Mouse (Mus musculus) embryonic facial prominence, embryonic 10.5 days (tissue): ENCODE measurements at regions not wholly inside any gene's neighbourhood (a gene's known extent, or its start where the extent isn't known, plus 50 kb on each side); places are given as distances from the start of the nearest gene placed in this dataset.

ENCODE experiments used
- DNase-seq: peaks from one replicate; pipeline ENCODE4 v3.0.0-alpha.2; 2017; ENCODE audit warnings: low spot score
- H3K27ac ChIP-seq: fragments of 300-500 bp; sonication (generic); replicated peaks from 2 replicates; pipeline ENCODE4 v1.5.1; 2016; ENCODE audit warnings: mild to moderate bottlenecking
- H3K27me3 ChIP-seq: fragments of 300-500 bp; sonication (generic); replicated peaks from 2 replicates; pipeline ENCODE4 v1.6.1; 2016; ENCODE audit warnings: low read depth, mild to moderate bottlenecking; ENCODE audit not compliant: poor library complexity, severe bottlenecking
- H3K36me3 ChIP-seq: fragments of 300-500 bp; sonication (generic); replicated peaks from 2 replicates; pipeline ENCODE4 v1.6.1; 2016; ENCODE audit warnings: mild to moderate bottlenecking, moderate library complexity
- H3K4me1 ChIP-seq: fragments of 300-500 bp; sonication (generic); 2 replicates; pipeline ENCODE4 v1.6.1; 2016
- H3K4me3 ChIP-seq: fragments of 300-500 bp; sonication (generic); 2 replicates; pipeline ENCODE4 v1.5.1; 2016; ENCODE audit warnings: mild to moderate bottlenecking, moderate library complexity
- H3K9me3 ChIP-seq: fragments of 300-500 bp; sonication (generic); 2 replicates; pipeline ENCODE4 v1.6.1; 2016; ENCODE audit warnings: mild to moderate bottlenecking
- WGBS: fragments of 180-500 bp; shearing (Covaris S2); methylation state at CpG from one replicate; pipeline ENCODE4 v1.1.7; 2016; 5-methylcytosine and 5-hydroxymethylcytosine counted together

DNA sequence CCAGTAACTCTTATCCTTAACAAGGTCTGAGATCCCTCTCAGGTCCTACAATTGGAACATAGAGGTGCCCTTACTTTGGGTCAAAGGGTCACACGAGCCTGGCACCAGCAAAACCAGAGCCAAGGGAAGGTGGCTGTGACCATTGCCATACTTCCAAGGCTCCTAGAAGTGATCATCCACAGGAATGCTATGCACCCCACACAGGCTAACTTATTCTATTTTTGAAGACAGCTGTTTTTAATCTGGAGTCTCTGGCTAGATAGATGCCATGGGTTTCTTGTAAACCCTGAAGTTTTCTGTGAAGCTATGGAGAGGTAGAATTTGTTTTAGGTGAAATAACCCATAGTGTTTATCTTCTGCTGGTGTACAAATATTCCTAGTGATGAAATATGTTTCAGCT lies 172.5 kb upstream of the Mctp2 start:
- WGBS: 66% methylated on average over 1 of the region's 1 CpGs
- DNase-seq: no peak
- H3K4me1 ChIP-seq: peaks cover 17% of the 10 kb centered on the region
- no peaks in the 10 kb centered on the region for H3K9me3 ChIP-seq
- peak overlapping the region; percentile 24; the same call in 1 of the 2 replicates for H3K27ac ChIP-seq
- no peaks in the 10 kb centered on the region for H3K36me3 ChIP-seq
- no peaks in the 10 kb centered on the region for H3K27me3 ChIP-seq
- no peak overlapping the region for H3K4me3 ChIP-seq

DNA sequence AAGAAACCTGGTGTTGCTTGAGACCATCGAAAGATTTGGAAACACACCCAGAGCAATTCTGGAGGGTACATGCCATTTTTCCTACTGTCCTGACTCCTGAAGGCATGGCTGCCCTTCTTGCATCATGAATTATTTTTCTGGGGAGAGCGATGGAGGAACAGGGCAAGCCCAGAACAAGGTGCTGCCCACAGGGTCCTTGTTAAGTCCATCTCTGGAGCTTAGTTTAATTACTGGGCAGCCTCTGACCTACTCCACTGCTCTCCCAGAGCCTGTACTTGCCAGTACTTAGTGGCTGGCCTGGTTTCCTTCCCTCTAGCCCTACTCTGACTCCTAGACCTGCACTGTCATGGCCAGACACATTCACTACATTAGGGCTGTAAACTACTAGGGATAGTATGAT lies 174.9 kb upstream of the Mctp2 start:
- peak overlapping the region; percentile 73 for H3K27ac ChIP-seq
- H3K27me3 ChIP-seq: no peaks in the 10 kb centered on the region
- peaks cover 17% of the 10 kb centered on the region for H3K4me1 ChIP-seq
- 82% methylated on average over 2 of the region's 2 CpGs for WGBS
- H3K36me3 ChIP-seq: no peaks in the 10 kb centered on the region
- H3K4me3 ChIP-seq: no peak overlapping the region
- no peak for DNase-seq
- H3K9me3 ChIP-seq: no peaks in the 10 kb centered on the region

DNA sequence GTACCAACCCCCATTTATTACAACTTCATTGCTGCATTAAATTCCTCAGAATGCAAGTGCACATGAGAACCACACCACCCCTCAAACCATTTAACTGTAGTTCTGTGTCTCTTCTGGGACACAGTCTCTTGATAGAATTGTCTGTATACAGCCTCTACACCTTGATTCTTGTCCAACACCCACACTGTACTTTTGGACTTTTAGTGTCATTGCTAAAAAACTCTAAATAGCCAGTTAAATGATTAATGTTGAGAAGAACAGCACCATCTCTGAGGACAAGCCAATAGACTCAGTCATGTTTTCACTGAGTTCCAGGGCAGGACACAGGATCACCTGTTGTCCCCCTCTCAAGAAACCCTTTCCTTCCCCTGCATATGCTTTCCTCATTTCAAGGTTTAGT lies 183.8 kb upstream of the Mctp2 start:
- no peak overlapping the region for H3K4me3 ChIP-seq
- no peaks in the 10 kb centered on the region for H3K36me3 ChIP-seq
- H3K9me3 ChIP-seq: no peaks in the 10 kb centered on the region
- no peak for DNase-seq
- no peaks in the 10 kb centered on the region for H3K27me3 ChIP-seq
- H3K4me1 ChIP-seq: no peaks in the 10 kb centered on the region
- H3K27ac ChIP-seq: no peak overlapping the region

DNA sequence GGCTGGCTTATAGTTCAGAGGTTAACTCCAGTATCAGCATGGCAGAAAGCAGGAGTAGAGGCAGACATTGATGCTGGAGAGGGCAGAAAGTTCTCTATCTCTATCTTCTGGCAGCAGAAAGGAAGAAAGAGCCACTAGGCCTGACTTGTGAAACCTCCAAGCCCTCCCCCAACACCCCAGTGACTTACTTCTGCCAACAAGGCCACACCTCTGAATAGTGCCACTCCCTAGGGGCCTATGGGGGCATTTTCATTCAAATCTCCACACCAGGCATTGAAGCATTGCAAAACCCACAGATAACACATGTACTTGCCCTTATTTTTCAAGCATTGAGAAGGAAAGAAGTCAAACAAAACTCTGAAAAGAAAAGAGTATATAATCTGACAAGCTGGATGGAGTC lies 186.9 kb upstream of the Mctp2 start:
- H3K27me3 ChIP-seq: no peaks in the 10 kb centered on the region
- no peak for DNase-seq
- H3K36me3 ChIP-seq: no peaks in the 10 kb centered on the region

DNA sequence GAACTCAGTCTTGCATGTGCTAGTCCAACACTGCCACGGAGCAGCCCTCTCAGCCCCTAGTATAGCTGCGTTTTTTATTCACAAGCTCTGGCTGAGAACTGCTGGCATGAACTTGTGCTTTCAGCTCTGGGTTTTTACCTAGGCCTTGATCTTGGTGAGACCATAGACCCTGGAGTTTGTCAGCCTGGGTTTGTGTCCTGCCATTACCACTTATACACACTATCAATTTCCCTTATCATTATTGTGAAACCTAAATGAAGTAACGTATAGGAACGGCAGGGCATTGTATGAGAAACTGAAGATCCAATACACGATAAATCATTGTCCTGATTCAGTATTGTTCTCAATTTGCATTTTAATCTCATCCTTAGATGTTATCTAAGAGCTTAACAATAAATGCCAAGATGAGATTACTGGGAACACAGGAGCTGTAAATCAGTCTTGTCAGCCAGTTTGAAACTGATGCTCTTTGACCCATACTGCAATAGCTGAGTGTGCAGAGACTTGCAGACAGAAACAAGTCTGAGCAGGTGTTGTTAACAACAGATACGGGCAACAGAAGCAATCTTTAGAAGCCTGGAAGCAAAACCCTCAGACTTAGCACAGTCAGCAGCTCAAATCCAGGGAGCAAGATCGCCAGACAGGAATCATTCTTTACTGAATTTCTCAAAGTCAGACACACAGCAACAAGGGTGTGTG lies 190.7 kb upstream of the Mctp2 start:
- no peak overlapping the region for H3K4me3 ChIP-seq
- no peak for DNase-seq
- no peaks in the 10 kb centered on the region for H3K9me3 ChIP-seq
- WGBS: 74% methylated on average over 7 of the region's 7 CpGs
- H3K4me1 ChIP-seq: peaks cover 27% of the 10 kb centered on the region
- no peaks in the 10 kb centered on the region for H3K36me3 ChIP-seq
- no peaks in the 10 kb centered on the region for H3K27me3 ChIP-seq
- 0 out of 2 replicates have a peak overlapping the region, but pooled peaks have one; percentile 24 for H3K27ac ChIP-seq

More for the DNA sequence above, 186.9 kb upstream of the Mctp2 start:
- Histone ChIP-seq H3K27ac (no peak overlapping the region), H3K9me3 (no peaks in the 10 kb centered on the region), H3K4me3 (no peak overlapping the region), H3K4me1 (peaks cover 11% of the 10 kb centered on the region; the same call in 1 of the 2 replicates)

DNA sequence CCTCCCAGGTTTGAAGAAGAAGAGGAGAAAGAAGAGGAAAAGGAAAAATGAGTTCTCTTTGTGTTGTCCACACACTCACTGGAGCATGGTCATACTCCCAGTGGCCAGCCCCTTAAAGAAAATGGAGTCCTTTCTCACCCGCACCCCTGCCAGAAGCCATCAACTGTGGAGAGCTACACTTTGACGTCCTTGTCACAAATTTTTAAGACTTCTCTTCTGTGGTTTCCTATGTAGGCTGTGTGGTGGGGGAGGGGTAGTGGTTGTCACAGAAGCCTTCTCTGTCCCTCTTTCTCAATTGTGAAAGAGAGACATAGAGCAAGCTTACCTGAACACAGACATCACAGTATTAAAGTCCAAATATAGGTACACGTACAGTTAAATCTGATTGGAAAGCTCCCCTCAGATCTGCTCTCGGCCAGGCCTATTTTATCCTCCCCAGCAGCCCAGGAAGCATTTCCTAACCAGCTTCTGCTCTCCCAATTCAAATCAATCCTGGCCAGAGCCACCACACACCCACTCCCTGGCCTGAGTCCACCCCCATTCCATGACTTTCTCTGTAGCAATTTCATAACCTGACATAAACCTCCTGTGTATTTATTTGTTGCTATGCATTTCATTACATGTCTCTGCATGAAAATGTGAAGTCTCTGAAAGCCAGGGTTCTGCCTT lies 192.3 kb upstream of the Mctp2 start:
- Histone ChIP-seq H3K27me3 (no peaks in the 10 kb centered on the region), H3K9me3 (no peaks in the 10 kb centered on the region), H3K36me3 (no peaks in the 10 kb centered on the region), H3K27ac (0 out of 2 replicates have a peak overlapping the region, but pooled peaks have one; percentile 12), H3K4me3 (no peak overlapping the region), H3K4me1 (peaks cover 31% of the 10 kb centered on the region)
- DNase-seq: no peak
- 74% methylated on average over 4 of the region's 4 CpGs for WGBS

DNA sequence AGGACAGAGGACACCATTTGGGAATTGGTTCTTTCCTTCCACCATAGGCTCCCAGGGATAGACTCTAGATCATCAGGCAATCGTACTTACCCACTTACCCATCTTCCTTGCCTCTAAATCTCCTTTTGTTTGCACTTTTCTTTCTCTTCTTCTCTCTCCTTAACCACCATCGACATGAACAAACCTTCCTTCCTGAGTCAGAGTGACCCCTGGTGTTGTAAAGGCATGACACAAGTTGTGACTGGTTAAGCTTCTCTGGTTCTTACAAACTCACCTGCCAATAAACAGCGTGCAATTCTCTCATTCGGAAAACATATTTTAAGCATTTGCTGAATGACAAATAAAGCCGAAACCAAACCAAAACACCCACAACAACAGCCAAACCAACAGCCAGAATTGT lies 193.4 kb upstream of the Mctp2 start:
- no peak for DNase-seq
- H3K4me1 ChIP-seq: peaks cover 40% of the 10 kb centered on the region
- no peak overlapping the region for H3K4me3 ChIP-seq
- H3K36me3 ChIP-seq: no peaks in the 10 kb centered on the region
- no peaks in the 10 kb centered on the region for H3K27me3 ChIP-seq
- no peak overlapping the region for H3K27ac ChIP-seq
- no peaks in the 10 kb centered on the region for H3K9me3 ChIP-seq
- WGBS: 83% methylated on average over 5 of the region's 5 CpGs

DNA sequence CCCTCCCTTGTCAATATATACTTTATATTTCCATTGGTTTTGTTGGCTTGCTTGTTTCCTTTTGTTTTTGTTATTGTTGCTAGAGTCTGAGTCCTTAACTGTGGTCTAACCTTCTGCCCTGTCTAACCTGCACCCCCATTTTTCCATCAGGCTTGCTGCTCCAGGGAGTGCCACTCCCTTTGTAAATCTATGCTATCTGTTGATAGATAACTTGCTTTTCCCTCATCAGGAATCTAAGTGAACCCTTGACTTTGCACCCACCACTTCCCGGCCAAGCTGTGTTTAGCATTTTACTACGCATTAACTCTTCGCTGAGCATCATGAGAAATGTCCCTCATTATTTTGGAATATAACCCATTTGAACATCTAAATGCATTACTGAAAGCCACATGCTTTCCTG lies 193.8 kb upstream of the Mctp2 start:
- Histone ChIP-seq H3K9me3 (no peaks in the 10 kb centered on the region), H3K27me3 (no peaks in the 10 kb centered on the region), H3K27ac (no peak overlapping the region), H3K4me1 (peaks cover 40% of the 10 kb centered on the region), H3K4me3 (no peak overlapping the region), H3K36me3 (no peaks in the 10 kb centered on the region)
- DNase-seq: no peak
- 83% methylated on average over 3 of the region's 3 CpGs for WGBS

DNA sequence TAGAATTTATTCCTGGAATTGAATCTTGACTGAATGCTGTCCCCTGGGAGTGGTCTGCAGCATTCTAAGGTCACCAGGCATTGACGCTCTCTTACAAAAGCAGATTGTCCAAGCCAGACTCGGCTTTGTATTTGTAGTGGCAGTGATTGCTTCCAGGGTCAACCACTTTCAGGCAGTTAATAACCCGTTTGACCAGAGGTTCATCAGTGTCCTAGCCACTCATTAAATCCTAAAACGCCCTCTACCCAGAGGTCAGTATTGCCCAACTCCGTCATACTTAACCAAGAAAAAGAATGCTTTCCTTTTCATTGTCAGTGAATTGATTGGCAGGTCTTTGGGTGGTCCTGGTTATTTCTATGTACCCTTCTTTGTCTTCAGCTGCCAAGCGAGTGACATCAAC lies 194.6 kb upstream of the Mctp2 start:
- WGBS: 36% methylated on average over 6 of the region's 6 CpGs
- Histone ChIP-seq H3K27ac (no peak overlapping the region), H3K36me3 (no peaks in the 10 kb centered on the region), H3K9me3 (no peaks in the 10 kb centered on the region), H3K4me1 (peaks cover 48% of the 10 kb centered on the region), H3K4me3 (no peak overlapping the region), H3K27me3 (no peaks in the 10 kb centered on the region)
- DNase-seq: no peak

DNA sequence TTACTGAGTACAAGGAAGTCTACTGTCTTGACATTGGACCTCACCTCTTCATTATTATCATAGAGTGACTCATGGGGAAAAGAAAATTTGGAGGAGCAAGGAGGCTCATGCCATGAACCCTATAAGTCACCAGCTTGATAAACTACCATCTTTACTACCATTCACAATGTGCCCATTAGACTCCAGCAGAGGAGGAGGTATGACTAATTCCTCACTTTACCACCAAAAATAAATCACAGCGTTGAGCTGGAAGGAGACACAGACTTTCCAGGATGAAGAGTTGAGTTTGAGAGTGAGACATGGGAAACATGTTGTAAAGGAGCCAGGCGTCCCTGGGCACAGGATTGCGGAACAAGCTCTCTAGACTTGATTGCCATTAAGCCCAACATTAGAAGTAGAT lies 195.0 kb upstream of the Mctp2 start:
- no peaks in the 10 kb centered on the region for H3K9me3 ChIP-seq
- peaks cover 49% of the 10 kb centered on the region for H3K4me1 ChIP-seq
- no peak for DNase-seq
- H3K27me3 ChIP-seq: no peaks in the 10 kb centered on the region
- WGBS: 91% methylated on average over 3 of the region's 3 CpGs
- H3K36me3 ChIP-seq: no peaks in the 10 kb centered on the region
- no peak overlapping the region for H3K27ac ChIP-seq
- H3K4me3 ChIP-seq: no peak overlapping the region

DNA sequence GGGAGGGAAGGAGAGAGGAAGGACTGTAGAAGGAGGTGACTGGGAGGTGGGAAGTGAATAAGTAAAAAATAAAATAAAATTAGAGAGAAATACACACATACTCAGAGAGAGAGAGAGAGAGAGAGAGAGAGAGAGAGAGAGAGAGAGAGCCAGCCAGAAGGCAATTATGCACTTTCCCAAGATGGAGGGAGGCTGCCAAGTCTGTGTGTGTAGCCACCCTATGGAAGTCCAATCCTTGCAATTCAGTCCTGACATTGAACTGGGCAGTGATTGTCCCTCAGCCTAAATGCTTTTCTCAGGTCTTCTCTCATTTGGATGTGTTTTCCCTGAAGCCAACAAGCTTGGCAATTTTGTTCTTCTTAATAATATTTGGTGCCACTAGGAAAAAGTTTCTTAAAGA lies 197.3 kb upstream of the Mctp2 start:
- Histone ChIP-seq H3K27ac (no peak overlapping the region; the same call in 1 of the 2 replicates), H3K4me3 (no peak overlapping the region), H3K27me3 (no peaks in the 10 kb centered on the region), H3K9me3 (no peaks in the 10 kb centered on the region), H3K36me3 (no peaks in the 10 kb centered on the region), H3K4me1 (peaks cover 47% of the 10 kb centered on the region)
- DNase-seq: no peak

DNA sequence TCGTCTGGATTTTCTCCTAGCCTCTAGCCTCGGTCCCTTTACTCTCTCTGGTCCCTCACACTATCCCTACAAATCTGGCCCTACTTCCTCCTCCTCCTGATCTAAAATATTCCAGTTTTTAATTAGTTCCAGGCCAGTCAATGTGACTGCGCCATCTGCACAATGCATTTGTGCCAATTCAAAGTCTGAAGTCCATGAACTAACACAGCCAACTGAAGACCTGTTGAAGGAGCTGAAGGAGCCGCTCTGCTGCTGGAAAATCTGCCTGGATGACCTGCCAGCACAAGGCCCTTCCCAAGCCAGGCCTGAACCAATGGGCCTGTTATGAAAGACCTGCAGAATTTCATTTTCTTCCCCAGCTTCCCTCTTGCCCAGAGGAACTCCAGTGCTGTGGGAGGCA lies 197.9 kb upstream of the Mctp2 start:
- 60% methylated on average over 4 of the region's 4 CpGs for WGBS
- 0 out of 2 replicates have a peak overlapping the region, but pooled peaks have one; percentile 5 for H3K27ac ChIP-seq
- no peak overlapping the region for H3K4me3 ChIP-seq
- H3K9me3 ChIP-seq: no peaks in the 10 kb centered on the region
- H3K4me1 ChIP-seq: peaks cover 44% of the 10 kb centered on the region
- no peaks in the 10 kb centered on the region for H3K27me3 ChIP-seq
- H3K36me3 ChIP-seq: no peaks in the 10 kb centered on the region
- DNase-seq: no peak

DNA sequence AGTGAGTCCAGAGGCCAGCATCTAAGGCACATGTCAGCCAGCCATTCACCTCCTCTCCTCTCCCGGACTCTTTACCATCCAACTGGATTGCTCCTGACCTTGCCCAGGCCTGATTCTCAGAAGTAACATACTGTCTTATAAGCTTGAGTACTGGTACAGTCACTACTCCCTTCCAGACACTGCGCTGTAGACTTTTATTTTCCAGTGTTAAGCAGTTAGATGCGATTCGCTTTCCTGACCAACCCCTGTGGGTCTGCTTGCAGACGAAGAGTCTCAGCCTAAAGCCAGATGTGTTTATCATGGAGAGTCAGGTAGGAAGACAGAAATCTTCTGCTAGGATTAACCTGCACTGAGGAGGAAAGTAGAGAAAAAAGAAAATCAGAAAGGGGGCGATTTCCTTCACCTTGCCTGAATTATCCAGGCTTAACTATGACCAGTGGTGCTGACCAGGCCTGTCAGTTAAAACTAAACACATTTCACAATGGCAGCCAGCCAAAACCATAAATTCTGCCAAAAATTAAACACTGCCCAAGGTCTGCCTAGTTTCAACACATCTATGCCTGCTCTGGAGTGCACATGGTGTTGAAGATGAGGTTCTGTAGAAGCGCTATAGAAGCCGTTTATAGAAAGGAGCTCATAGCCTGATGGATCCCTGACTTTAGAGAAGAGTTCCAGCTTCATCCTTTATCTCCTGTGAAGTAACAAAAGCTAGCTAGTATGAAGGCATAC lies 199.5 kb upstream of the Mctp2 start:
- H3K9me3 ChIP-seq: no peaks in the 10 kb centered on the region
- WGBS: 81% methylated on average over 8 of the region's 8 CpGs
- H3K27me3 ChIP-seq: no peaks in the 10 kb centered on the region
- DNase-seq: no peak
- no peak overlapping the region for H3K27ac ChIP-seq
- H3K4me3 ChIP-seq: no peak overlapping the region
- peaks cover 41% of the 10 kb centered on the region for H3K4me1 ChIP-seq
- H3K36me3 ChIP-seq: no peaks in the 10 kb centered on the region
